Mouse (Mus musculus): ENCODE measurements at regions not wholly inside any gene's neighbourhood (a gene's known extent, or its start where the extent isn't known, plus 50 kb on each side); places are given as distances from the start of the nearest gene placed in this dataset.

- no peak for DNase-seq
- intact Hi-C loops (cut with DNase I) = no loop called here
Measured at GRCm38 (mm10) chr16:53063061-53063460, 609.2 kb upstream of the Alcam start.

DNA sequence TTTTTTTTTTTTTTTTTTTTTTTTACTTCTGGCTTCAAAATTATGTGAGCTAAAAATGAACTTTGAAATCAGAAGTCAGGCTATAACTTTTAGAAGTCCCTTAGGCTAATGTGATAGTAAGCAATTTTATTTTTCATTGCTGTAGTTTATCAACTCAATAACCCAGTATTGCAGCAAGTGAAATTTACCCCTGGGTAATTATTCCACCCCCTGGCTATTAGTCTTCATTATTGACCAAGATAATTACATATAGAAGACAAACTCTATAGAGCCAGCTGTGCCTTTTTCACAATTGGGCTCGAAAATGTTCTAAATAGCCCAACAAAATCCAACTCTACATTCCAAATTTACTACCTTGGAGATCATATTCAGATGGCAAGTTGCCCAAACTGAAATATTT is 572.2 kb upstream of the Alcam start:
- DNase-seq = no peak
- intact Hi-C loops (cut with DNase I) = no loop called here

DNA sequence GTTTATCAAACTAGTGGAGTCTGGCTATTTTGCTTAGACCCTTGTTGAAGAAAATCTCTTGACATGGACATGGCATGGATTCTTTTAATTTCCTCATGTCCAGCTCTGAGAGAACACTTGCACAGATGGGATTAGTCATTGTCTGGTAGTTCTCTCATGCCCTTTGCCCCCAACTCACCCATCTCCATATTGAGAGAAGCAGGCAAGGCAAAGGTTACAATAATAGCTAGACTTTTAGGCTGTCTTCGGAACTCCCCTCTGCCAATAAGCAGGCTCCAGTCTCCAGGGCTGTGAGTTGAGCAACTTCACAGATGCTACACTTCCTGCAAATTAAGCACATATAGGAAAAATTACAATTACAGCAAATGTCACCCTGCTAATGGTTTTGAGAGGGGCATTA is 558.0 kb upstream of the Alcam start:
- DNase-seq = no peak
- intact Hi-C loops (cut with DNase I) = no loop called here

DNA sequence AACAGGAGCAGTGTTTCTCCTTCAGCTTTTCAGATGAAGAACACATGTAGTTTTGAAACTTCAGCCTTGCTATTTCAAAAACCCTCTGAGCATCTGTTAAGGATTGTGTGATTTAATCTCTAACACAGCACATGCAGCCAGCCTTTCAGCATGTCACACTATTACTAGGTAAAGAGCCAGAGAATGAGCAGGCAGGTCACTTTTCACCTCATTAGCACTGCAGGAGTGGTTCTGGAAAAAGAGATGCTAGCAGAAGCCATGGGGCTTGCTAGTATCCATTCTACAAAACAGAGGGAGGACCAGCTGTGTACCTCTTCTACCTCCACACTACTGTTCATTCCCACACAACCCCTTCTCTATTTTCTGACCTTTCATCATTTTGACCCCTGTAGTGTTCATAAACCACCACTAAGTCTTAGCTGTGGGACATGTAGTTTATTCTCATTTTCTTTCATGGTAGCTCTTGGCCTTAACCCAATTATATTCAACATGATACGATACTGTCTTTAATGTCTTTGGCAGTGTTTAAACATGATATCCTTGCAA is 535.1 kb upstream of the Alcam start:
- intact Hi-C loops (cut with DNase I) = no loop called here

DNA sequence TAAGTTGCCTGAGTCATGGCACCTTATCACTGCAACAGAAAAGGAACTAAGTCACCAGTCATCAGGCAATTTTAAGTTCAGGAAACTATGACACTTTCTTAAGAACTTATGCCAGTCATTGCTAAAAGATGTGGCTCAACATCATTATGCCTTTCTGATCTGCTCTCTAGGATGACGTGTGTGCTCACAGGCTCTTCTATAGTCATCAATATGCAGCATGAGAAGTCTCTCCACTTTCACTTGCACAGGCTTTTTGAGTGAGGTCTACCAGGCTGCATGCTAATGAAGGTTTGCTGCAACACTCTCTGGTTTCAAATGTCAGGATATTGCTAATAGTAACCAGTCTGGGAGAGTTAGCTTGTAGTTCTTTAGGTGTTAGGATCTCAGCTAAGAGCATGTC is 530.5 kb upstream of the Alcam start:
- intact Hi-C loops (cut with DNase I) = no loop called here
- no peak for DNase-seq

More for the DNA sequence above, 535.1 kb upstream of the Alcam start:
- no peak for DNase-seq

DNA sequence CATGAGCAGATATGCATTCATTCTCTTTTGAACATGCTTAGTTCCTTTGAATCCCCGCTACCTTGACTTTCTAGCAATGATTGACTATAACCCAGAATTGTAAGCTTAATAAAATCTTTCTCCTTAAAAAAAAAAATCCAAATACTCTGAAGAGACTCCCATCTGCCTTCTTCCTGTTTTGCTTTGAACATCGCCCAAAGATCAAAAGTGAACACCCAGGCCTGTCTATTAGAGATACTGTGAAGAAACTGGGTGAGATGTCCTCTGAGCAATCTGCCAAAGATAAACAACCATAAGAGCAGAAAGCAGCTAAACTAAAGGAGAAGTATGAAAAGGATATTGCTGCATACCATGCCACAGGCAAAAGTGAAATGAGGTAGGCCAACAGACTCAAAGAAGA is 527.1 kb upstream of the Alcam start:
- DNase-seq = no peak
- intact Hi-C loops (cut with DNase I) = no loop called here

GRCm38 (mm10) chr16:52972811-52973210 is 518.9 kb upstream of the Alcam start:
- DNase-seq = no peak
- intact Hi-C loops (cut with DNase I) = no loop called here

DNA sequence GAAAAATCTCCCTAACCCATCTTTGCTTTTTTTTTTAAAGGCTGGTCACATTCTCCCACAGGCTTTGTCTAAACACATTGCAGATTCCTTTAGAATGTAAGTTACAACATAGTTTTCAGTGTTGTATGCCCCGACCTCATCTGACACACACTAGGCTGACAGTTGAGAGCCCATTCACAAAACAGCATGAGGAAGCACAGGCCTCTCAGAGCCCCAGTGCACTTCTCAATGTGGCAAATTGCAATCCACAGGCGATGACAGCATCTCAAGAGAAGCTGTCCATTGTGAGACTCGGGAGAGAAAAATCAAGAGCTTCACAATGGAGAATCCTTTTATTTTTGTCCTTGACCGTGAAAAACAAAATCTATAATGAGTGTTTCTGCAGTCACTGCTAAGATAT is 493.8 kb upstream of the Alcam start:
- no peak for DNase-seq
- intact Hi-C loops (cut with DNase I) = no loop called here

DNA sequence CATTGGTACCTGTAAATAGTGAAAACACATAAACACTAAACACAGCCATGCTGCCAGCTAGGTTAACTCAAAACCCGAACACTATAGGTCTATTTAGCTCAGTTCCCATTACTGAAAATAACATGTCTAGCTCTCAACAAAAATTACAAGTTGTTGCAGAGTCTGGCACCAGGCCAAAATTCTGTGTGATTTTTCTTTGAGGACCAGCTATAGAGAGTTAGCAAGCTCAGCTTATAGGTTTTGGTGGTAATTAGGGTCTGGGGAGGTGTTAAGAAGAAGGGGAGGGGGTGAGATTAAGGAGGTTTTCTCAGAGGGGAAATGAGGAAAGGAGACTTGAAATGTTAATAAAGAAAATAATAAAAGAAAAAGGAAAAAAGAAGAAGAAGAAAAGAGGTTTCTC is 480.9 kb upstream of the Alcam start:
- DNase-seq = peak in 1 of 2 experiments; percentile 1

GRCm38 (mm10) chr16:52931978-52932377 is 478.1 kb upstream of the Alcam start:
- no peak for DNase-seq
- intact Hi-C loops (cut with DNase I) = no loop called here

More for the DNA sequence above, 480.9 kb upstream of the Alcam start:
- intact Hi-C loops (cut with DNase I) = no loop called here

DNA sequence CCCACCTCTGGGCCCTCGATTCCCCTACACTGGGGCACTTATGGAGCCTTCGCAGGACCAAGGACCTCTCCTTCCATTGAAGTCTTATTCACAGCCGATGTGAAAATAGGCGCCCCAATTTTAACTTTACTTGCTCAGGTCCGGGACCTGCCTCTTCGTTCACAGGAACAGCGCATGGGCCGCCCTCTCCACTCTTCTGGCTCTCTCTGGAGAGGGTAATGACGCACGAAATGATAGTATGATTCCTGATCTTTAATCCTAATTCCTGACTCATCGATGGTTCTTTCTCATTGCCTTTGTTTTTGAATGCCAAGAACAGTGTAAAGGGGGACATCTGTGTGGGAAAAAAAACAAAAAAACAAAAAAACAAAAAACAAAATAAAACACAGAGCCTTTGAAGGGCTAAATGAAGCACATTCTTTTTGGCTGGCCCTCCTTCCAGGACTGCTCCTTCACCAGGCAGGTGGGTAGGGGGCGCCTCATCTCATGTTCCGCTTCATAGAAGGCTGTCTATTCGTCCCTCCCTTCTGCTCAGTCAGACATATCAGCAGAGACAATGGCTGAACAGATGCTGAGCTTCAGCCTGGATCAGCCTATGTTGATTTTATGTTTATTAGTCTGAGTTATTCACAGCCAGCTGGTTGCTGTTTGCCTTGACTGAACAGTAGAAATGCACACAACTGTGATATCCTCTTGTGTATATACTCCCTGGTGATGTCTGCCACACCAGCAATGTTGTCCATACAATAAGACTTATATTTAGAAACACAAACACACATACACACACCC is 438.8 kb upstream of the Alcam start:
- intact Hi-C loops (cut with DNase I) = no loop called here
- DNase-seq = no peak

- intact Hi-C loops (cut with DNase I) = no loop called here
- DNase-seq = peak in 1 of 2 experiments; percentile 4
Measured at GRCm38 (mm10) chr16:52879463-52880114, 425.7 kb upstream of the Alcam start.

DNA sequence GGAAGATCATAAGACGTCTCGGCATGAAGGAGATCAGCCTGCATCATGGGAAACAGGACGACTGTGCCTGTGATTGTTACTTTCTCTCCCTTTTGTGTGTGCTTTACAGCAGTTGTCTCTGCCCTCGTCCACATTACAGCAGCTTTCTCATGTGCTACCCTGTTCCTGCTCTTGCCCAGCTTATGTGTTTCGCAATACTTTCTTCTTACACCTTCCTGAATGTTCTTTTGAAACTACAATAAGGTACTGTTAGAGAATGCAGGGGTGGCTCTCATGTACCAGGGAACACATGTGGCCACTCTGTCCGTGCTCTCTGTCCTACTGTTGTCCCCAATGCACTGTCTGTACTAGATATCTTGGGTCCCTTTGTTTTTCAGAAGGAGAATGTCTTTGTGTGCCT is 414.0 kb upstream of the Alcam start:
- intact Hi-C loops (cut with DNase I) = no loop called here
- DNase-seq = no peak

GRCm38 (mm10) chr16:52863554-52863953 is 409.7 kb upstream of the Alcam start:
- intact Hi-C loops (cut with DNase I) = no loop called here
- DNase-seq = no peak

DNA sequence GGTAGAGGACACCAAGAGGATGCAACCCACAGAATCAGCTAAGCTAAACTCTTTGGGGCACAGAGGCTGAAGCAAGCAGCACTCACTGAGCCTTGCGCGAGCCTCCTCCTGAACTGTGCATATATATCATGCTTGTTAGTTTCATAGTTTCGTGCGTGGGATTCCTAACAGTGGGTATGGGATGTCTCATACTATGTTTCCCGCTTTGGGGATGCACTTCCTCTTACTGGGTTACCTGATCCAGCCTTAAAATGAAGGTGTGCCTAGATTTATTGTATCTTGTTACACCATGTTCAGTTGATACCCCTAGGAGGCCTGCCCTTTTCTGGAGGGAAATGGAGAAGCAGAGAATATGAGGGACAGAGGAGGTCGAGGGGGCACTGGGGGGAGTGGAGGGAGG is 407.4 kb upstream of the Alcam start:
- DNase-seq = no peak
- intact Hi-C loops (cut with DNase I) = no loop called here

DNA sequence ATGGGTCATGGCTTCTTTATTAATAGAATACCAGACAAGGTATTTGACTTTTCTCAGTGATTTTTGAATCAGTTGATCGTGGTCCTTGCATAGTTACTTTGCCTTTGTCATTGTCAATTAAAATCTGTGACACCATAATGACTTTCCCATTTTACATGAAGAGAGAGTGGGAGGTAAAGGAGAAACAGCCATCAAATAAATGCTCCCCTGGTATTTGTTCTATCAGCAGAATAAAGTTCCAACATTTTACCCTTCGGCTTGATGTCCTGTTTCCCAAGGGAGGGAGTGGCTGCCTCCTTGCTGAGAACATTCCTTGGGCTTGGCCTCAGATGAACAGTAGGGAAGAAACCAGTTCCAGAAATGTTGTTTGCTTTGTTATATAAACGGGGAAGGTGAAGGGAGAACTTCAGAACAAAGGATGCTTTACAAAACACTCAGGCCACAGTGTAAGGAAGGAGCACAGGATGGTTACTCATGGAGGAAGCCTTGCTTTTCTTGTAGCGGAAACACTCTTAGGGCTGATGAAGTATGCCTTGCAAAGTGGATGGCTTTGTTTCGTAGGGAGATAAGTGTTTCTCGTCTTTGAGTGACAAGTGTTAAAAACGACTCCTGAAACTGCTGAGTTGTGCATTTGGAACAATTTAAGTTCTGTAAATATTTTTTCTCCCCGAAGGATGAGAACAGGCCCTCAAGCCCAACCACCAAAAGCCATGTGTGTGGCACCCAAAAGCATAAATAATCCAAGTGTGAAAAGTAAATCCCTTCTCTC is 404.8 kb upstream of the Alcam start:
- intact Hi-C loops (cut with DNase I) = no loop called here
- no peak for DNase-seq

GRCm38 (mm10) chr16:52851129-52851528 is 397.3 kb upstream of the Alcam start:
- intact Hi-C loops (cut with DNase I) = no loop called here
- no peak for DNase-seq

GRCm38 (mm10) chr16:52818976-52819375 is 365.1 kb upstream of the Alcam start:
- intact Hi-C loops (cut with DNase I) = no loop called here
- DNase-seq = no peak

DNA sequence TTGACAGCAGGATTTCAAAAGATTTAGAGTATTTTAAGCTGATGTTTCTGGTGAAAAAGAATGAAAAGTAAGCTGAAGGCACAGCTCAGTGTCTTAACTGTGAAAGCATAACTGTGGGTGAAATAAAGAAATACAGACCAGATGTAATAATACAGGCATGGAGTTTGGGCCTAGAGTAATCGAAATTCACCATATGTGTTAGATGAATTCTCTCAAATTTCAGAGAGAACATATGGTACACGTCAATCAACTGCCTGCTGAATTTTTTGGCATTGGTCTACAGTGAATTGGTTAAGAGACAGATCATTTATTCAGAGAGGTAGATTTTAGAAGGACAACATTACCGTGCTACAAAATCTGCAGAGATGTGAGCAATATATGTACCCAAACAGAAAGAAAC is 357.3 kb upstream of the Alcam start:
- DNase-seq = no peak
- intact Hi-C loops (cut with DNase I) = no loop called here

DNA sequence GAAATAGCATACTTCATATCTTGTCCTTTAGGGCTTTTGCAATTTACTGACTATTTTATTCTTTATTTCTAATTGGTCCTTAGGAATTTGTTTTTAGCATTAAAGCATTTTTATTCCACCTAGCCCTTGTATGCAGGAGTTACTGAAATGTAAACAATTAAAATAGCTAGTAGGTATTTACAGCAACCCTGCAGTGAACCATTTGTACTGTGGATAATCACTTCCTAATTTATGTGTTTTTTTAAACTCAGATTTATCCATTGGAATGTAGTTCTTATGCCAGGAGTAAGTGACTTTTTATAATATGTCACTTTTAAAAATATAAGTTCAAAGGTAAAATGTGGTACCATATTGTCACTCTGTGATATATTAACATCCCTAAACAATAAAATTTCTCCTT is 350.5 kb upstream of the Alcam start:
- intact Hi-C loops (cut with DNase I) = no loop called here
- DNase-seq = no peak

DNA sequence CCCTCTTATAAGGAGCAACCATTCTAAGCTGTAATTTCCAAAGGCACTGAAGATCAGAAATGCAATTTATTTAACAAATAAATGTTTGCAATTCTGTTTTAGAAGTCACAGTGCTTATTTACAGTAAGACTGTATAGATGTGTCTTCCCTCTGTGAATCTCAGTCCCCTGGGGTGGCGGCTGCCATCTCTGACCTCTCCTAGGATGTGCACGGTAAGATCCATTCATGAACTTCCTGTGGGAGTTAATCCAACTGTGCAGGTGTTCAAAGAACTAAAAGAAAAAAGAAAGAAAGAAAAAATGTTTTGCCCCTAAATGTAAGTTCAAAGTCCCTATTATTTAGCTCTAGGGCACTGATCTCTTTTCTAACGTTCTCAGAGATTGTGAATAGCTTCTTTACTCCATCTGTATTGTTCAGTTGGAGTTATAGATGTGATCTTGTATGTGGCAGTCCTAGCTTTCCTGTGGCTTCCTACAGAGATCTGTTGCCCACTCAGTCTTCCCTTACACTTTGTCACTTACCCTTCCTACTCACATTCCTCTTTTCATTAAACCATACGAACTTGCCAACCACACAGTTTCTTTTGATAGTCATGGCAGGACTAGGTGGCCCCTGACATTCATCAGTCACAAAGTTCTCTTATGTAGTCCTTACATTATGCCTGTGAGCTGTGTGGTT is 346.0 kb upstream of the Alcam start:
- intact Hi-C loops (cut with DNase I) = no loop called here
- no peak for DNase-seq
